Mouse (Mus musculus): ENCODE measurements around the gene D630003M21Rik.

DNA sequence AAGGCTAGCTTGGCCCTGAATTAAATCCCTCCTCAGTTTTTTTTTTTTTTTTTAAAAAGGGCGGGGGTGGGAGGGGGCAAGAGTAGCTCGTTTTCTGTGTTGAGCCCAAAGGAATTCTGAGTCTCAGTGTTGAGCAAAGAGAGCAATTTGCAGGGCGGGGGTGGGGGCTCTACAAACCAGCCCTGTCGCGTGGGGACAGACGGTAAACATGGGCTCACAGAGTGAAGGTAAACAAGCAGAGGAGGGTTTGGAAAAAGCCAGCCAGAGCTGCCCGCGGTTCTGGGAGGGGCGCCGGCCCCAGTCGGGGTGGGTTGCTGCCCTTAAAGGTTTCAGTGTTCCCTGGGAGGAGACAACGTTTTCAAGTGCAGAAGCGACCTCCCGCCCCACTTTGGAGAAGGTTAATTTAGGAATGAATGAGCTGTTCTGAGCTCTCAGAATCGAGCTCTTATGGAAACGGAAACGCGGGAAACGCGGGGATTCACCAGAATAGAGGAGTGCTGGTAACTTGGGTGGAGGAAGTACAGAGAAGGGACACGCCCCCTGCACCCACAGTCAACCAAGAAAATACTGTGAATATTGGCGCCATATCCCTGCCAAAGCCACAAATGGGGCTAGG lies 75.2 kb downstream of the D630003M21Rik start:
- TF ChIP-seq CTCF (IDR thresholded peaks at IDR 0.05; ENCODE audit: low read depth, low read length) (no peak), POLR2A (IDR thresholded peaks at IDR 0.05; ENCODE audit: borderline replicate concordance, low read depth, low read length) (no peak)

Measured in bone marrow macrophage, adult 2 months (primary cell).